Mouse (Mus musculus): ENCODE measurements around the gene Syt8.

DNA sequence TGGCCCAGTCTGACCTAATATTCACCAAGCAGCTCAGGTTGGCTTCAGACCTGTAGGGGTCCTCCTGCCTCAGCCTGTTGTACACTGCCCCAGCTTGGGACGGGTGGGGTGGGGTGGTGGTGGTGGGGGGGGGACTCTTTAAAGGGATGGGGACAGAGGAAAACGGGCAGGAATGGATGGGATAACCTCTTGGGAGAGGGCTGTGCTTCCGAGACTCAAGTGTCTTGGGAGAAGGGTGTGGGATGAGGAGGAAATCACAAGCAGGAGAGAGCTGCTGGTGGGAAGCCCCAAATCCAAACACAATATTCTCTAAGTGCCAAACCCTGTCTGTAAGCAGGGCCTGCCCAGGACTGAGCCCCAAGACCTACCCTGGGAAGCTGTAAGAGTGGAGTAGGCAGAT is 18.4 kb upstream of the Syt8 start:
- TF ChIP-seq CTCF (IDR thresholded peaks at IDR 0.05; ENCODE audit: borderline replicate concordance, insufficient read depth, low read length) (no peak), POLR2A (IDR thresholded peaks at IDR 0.05; ENCODE audit: low read depth, low read length) (no peak)
